Mouse (Mus musculus): Measurements from ENCODE around the gene Wdr95. TPM values are rescaled to one million over a fixed set of nuclear protein-coding genes. Genes with fewer than 3 reads are reported as not detected.

Gene Wdr95
- polyA plus RNA-seq, 1 experiment from 2014 or later, result not detected

GRCm38 (mm10) chr5:149552742-149553141 lies 24.3 kb downstream of the Wdr95 start:
- ATAC-seq (ENCODE audit: low FRiP score) (no peak), DNase-seq (ENCODE audit: low spot score) (peak; percentile 44)
- H3K36me3 ChIP-seq (ENCODE audit: control insufficient read depth, insufficient read depth, low read length), result no peaks in the 10 kb centered on the region
- H3K27me3 ChIP-seq (ENCODE audit: control insufficient read depth, insufficient read depth, low read length), result no peaks in the 10 kb centered on the region
- no peak overlapping the region for H3K4me2 ChIP-seq (replicated peaks; ENCODE audit: low read depth, low read length)
- H3K9me3 ChIP-seq (ENCODE audit: control insufficient read depth, low read length), result no peaks in the 10 kb centered on the region
- no peak overlapping the region for H3K4me3 ChIP-seq (ENCODE audit: low read depth, low read length)
- WGBS, result 46% methylated on average over 9 of the region's 9 CpGs
- H3K9ac ChIP-seq (ENCODE audit: low read depth, low read length), result no peak overlapping the region
- H3K4me1 ChIP-seq (replicated peaks; ENCODE audit: control insufficient read depth, insufficient read depth, low read length), result no peaks in the 10 kb centered on the region
- no peak overlapping the region for H3K27ac ChIP-seq (ENCODE audit: low read depth, low read length)

GRCm38 (mm10) chr5:149553373-149553772 lies 24.9 kb downstream of the Wdr95 start:
- DNase-seq (ENCODE audit: low spot score), result no peak
- Histone ChIP-seq H3K9me3 (ENCODE audit: control insufficient read depth, low read length) (no peaks in the 10 kb centered on the region), H3K4me3 (ENCODE audit: low read depth, low read length) (no peak overlapping the region), H3K36me3 (ENCODE audit: control insufficient read depth, insufficient read depth, low read length) (no peaks in the 10 kb centered on the region), H3K27ac (ENCODE audit: low read depth, low read length) (no peak overlapping the region), H3K27me3 (ENCODE audit: control insufficient read depth, insufficient read depth, low read length) (no peaks in the 10 kb centered on the region), H3K4me1 (replicated peaks; ENCODE audit: control insufficient read depth, insufficient read depth, low read length) (no peaks in the 10 kb centered on the region), H3K4me2 (replicated peaks; ENCODE audit: low read depth, low read length) (no peak overlapping the region), H3K9ac (ENCODE audit: low read depth, low read length) (no peak overlapping the region)
- no peak for ATAC-seq (ENCODE audit: low FRiP score)
- WGBS, result 91% methylated on average over 11 of the region's 11 CpGs

- no peak for DNase-seq (ENCODE audit: low spot score)
- H3K9me3 ChIP-seq (ENCODE audit: control insufficient read depth, low read length), result no peaks in the 10 kb centered on the region
- H3K4me3 ChIP-seq (ENCODE audit: low read depth, low read length), result no peak overlapping the region
- WGBS, result 90% methylated on average over 8 of the region's 8 CpGs
- ATAC-seq (ENCODE audit: low FRiP score), result no peak
- no peaks in the 10 kb centered on the region for H3K4me1 ChIP-seq (replicated peaks; ENCODE audit: control insufficient read depth, insufficient read depth, low read length)
- no peak overlapping the region for H3K9ac ChIP-seq (ENCODE audit: low read depth, low read length)
- no peaks in the 10 kb centered on the region for H3K36me3 ChIP-seq (ENCODE audit: control insufficient read depth, insufficient read depth, low read length)
- no peaks in the 10 kb centered on the region for H3K27me3 ChIP-seq (ENCODE audit: control insufficient read depth, insufficient read depth, low read length)
- no peak overlapping the region for H3K27ac ChIP-seq (ENCODE audit: low read depth, low read length)
- no peak overlapping the region for H3K4me2 ChIP-seq (replicated peaks; ENCODE audit: low read depth, low read length)
These were observed 25.9 kb downstream of the Wdr95 start for GRCm38 (mm10) chr5:149554397-149554796.

GRCm38 (mm10) chr5:149560903-149561588 lies 32.6 kb downstream of the Wdr95 start:
- Histone ChIP-seq H3K27me3 (ENCODE audit: control insufficient read depth, insufficient read depth, low read length) (no peaks in the 10 kb centered on the region), H3K27ac (ENCODE audit: low read depth, low read length) (no peak overlapping the region), H3K9me3 (ENCODE audit: control insufficient read depth, low read length) (no peaks in the 10 kb centered on the region), H3K4me1 (replicated peaks; ENCODE audit: control insufficient read depth, insufficient read depth, low read length) (no peaks in the 10 kb centered on the region), H3K36me3 (ENCODE audit: control insufficient read depth, insufficient read depth, low read length) (no peaks in the 10 kb centered on the region), H3K4me2 (replicated peaks; ENCODE audit: low read depth, low read length) (no peak overlapping the region), H3K9ac (ENCODE audit: low read depth, low read length) (no peak overlapping the region), H3K4me3 (ENCODE audit: low read depth, low read length) (no peak overlapping the region)
- 50% methylated on average over 11 of the region's 11 CpGs for WGBS
- no peak for ATAC-seq (ENCODE audit: low FRiP score)
- peak; percentile 20 for DNase-seq (ENCODE audit: low spot score)

GRCm38 (mm10) chr5:149566026-149566425 lies 37.5 kb downstream of the Wdr95 start:
- ATAC-seq (ENCODE audit: low FRiP score), result no peak
- H3K4me2 ChIP-seq (replicated peaks; ENCODE audit: low read depth, low read length), result no peak overlapping the region
- H3K27me3 ChIP-seq (ENCODE audit: control insufficient read depth, insufficient read depth, low read length), result no peaks in the 10 kb centered on the region
- no peak for DNase-seq (ENCODE audit: low spot score)
- no peaks in the 10 kb centered on the region for H3K4me1 ChIP-seq (replicated peaks; ENCODE audit: control insufficient read depth, insufficient read depth, low read length)
- no peak overlapping the region for H3K9ac ChIP-seq (ENCODE audit: low read depth, low read length)
- no peaks in the 10 kb centered on the region for H3K36me3 ChIP-seq (ENCODE audit: control insufficient read depth, insufficient read depth, low read length)
- no peak overlapping the region for H3K4me3 ChIP-seq (ENCODE audit: low read depth, low read length)
- WGBS, result 54% methylated on average over 11 of the region's 11 CpGs
- H3K9me3 ChIP-seq (ENCODE audit: control insufficient read depth, low read length), result no peaks in the 10 kb centered on the region
- H3K27ac ChIP-seq (ENCODE audit: low read depth, low read length), result no peak overlapping the region

- no peak for ATAC-seq (ENCODE audit: low FRiP score)
- H3K9ac ChIP-seq (ENCODE audit: low read depth, low read length), result no peak overlapping the region
These were observed 38.5 kb downstream of the Wdr95 start for GRCm38 (mm10) chr5:149566957-149567356.

GRCm38 (mm10) chr5:149568993-149569392 lies 40.5 kb downstream of the Wdr95 start:
- H3K4me1 ChIP-seq (replicated peaks; ENCODE audit: control insufficient read depth, insufficient read depth, low read length), result no peaks in the 10 kb centered on the region
- H3K27me3 ChIP-seq (ENCODE audit: control insufficient read depth, insufficient read depth, low read length), result no peaks in the 10 kb centered on the region
- H3K36me3 ChIP-seq (ENCODE audit: control insufficient read depth, insufficient read depth, low read length), result no peaks in the 10 kb centered on the region
- H3K27ac ChIP-seq (ENCODE audit: low read depth, low read length), result no peak overlapping the region
- no peak overlapping the region for H3K9ac ChIP-seq (ENCODE audit: low read depth, low read length)
- H3K9me3 ChIP-seq (ENCODE audit: control insufficient read depth, low read length), result no peaks in the 10 kb centered on the region
- DNase-seq (ENCODE audit: low spot score) (no peak), ATAC-seq (ENCODE audit: low FRiP score) (no peak)
- no peak overlapping the region for H3K4me2 ChIP-seq (replicated peaks; ENCODE audit: low read depth, low read length)
- WGBS, result 83% methylated on average over 13 of the region's 13 CpGs
- no peak overlapping the region for H3K4me3 ChIP-seq (ENCODE audit: low read depth, low read length)

More at GRCm38 (mm10) chr5:149566957-149567356, 38.5 kb downstream of the Wdr95 start:
- Histone ChIP-seq H3K4me2 (replicated peaks; ENCODE audit: low read depth, low read length) (no peak overlapping the region), H3K27ac (ENCODE audit: low read depth, low read length) (no peak overlapping the region), H3K4me3 (ENCODE audit: low read depth, low read length) (no peak overlapping the region), H3K4me1 (replicated peaks; ENCODE audit: control insufficient read depth, insufficient read depth, low read length) (no peaks in the 10 kb centered on the region), H3K27me3 (ENCODE audit: control insufficient read depth, insufficient read depth, low read length) (no peaks in the 10 kb centered on the region), H3K9me3 (ENCODE audit: control insufficient read depth, low read length) (no peaks in the 10 kb centered on the region), H3K36me3 (ENCODE audit: control insufficient read depth, insufficient read depth, low read length) (no peaks in the 10 kb centered on the region)
- no peak for DNase-seq (ENCODE audit: low spot score)
- 83% methylated on average over 5 of the region's 5 CpGs for WGBS

- Histone ChIP-seq H3K27ac (ENCODE audit: low read depth, low read length) (no peak overlapping the region), H3K4me2 (replicated peaks; ENCODE audit: low read depth, low read length) (no peak overlapping the region), H3K27me3 (ENCODE audit: control insufficient read depth, insufficient read depth, low read length) (no peaks in the 10 kb centered on the region), H3K9ac (ENCODE audit: low read depth, low read length) (no peak overlapping the region), H3K4me1 (replicated peaks; ENCODE audit: control insufficient read depth, insufficient read depth, low read length) (0 out of 2 replicates have a peak, but pooled peaks cover 3% of the 10 kb centered on the region), H3K36me3 (ENCODE audit: control insufficient read depth, insufficient read depth, low read length) (no peaks in the 10 kb centered on the region), H3K4me3 (ENCODE audit: low read depth, low read length) (no peak overlapping the region), H3K9me3 (ENCODE audit: control insufficient read depth, low read length) (no peaks in the 10 kb centered on the region)
- WGBS, result 60% methylated on average over 10 of the region's 10 CpGs
- ATAC-seq (ENCODE audit: low FRiP score), result no peak
- DNase-seq (ENCODE audit: low spot score), result peak; percentile 17
These were observed 48.5 kb downstream of the Wdr95 start for GRCm38 (mm10) chr5:149576977-149577376.

- peak; percentile 17 for DNase-seq (ENCODE audit: low spot score)
- ATAC-seq (ENCODE audit: low FRiP score), result no peak
- H3K27ac ChIP-seq (ENCODE audit: low read depth, low read length), result no peak overlapping the region; the same call in 1 of the 2 replicates
These were observed 49.0 kb downstream of the Wdr95 start for GRCm38 (mm10) chr5:149577449-149577848.

More at GRCm38 (mm10) chr5:149577449-149577848, 49.0 kb downstream of the Wdr95 start:
- Histone ChIP-seq H3K9me3 (ENCODE audit: control insufficient read depth, low read length) (no peaks in the 10 kb centered on the region), H3K4me2 (replicated peaks; ENCODE audit: low read depth, low read length) (no peak overlapping the region), H3K4me3 (ENCODE audit: low read depth, low read length) (no peak overlapping the region), H3K4me1 (replicated peaks; ENCODE audit: control insufficient read depth, insufficient read depth, low read length) (0 out of 2 replicates have a peak, but pooled peaks cover 3% of the 10 kb centered on the region), H3K9ac (ENCODE audit: low read depth, low read length) (no peak overlapping the region), H3K27me3 (ENCODE audit: control insufficient read depth, insufficient read depth, low read length) (no peaks in the 10 kb centered on the region), H3K36me3 (ENCODE audit: control insufficient read depth, insufficient read depth, low read length) (no peaks in the 10 kb centered on the region)
- 33% methylated on average over 10 of the region's 10 CpGs for WGBS

All from hindbrain, embryonic 11.5 days (tissue).